Mouse (Mus musculus) liver, adult 2 months (tissue): ENCODE data around the gene Aldh1l2. TPM values are rescaled to one million over a fixed set of nuclear protein-coding genes. Genes with fewer than 3 reads are reported as not detected.
A peak's percentile ranks its signal among the peaks of the same experiment; 100 is the strongest.

ENCODE experiments used
- DNase-seq: peaks from one replicate; pipeline ENCODE4 v3.0.0-alpha.2; 2011; ENCODE audit warnings: low read depth, low spot score; ENCODE audit errors: extremely low read depth
- H3K27ac ChIP-seq: fragments of 200-500 bp; replicated peaks from 2 replicates; pipeline ENCODE4 v1.5.1; 2012; ENCODE audit warnings: low read depth, mild to moderate bottlenecking, control low read depth, inconsistent platforms, low read length; ENCODE audit not compliant: insufficient read depth
- H3K27me3 ChIP-seq: fragments of 200-500 bp; 2 replicates; pipeline ENCODE4 v1.6.1; 2012; ENCODE audit warnings: mild to moderate bottlenecking, moderate library complexity, low read length, inconsistent platforms; ENCODE audit not compliant: control insufficient read depth, insufficient read depth
- H3K36me3 ChIP-seq: fragments of 200-500 bp; 2 replicates; pipeline ENCODE4 v1.6.1; 2012; ENCODE audit warnings: low read length, inconsistent platforms; ENCODE audit not compliant: control insufficient read depth, insufficient read depth
- H3K4me1 ChIP-seq: fragments of 200-500 bp; 2 replicates; pipeline ENCODE4 v1.6.1; 2011; ENCODE audit warnings: low read length; ENCODE audit not compliant: control insufficient read depth, insufficient read depth
- H3K4me3 ChIP-seq: fragments of 200-500 bp; 2 replicates; pipeline ENCODE4 v1.5.1; 2011; ENCODE audit warnings: low read depth, mild to moderate bottlenecking, control low read depth, low read length, moderate library complexity; ENCODE audit not compliant: insufficient read depth
- H3K79me2 ChIP-seq: fragments of 200-500 bp; 2 replicates; pipeline ENCODE4 v1.6.1; 2012; ENCODE audit warnings: inconsistent platforms, mild to moderate bottlenecking, low read length, moderate library complexity; ENCODE audit not compliant: control insufficient read depth, insufficient read depth
- H3K9ac ChIP-seq: fragments of 200-500 bp; 2 replicates; pipeline ENCODE4 v1.6.1; 2012; ENCODE audit warnings: low read depth, mild to moderate bottlenecking, control low read depth, inconsistent platforms, low read length
- CTCF ChIP-seq: fragments of 200-500 bp; IDR thresholded peaks from 2 replicates; pipeline ENCODE4 v1.5.1; 2011; ENCODE audit warnings: low read depth, low read length, control low read depth
- POLR2A ChIP-seq: fragments of 200-500 bp; IDR thresholded peaks from 2 replicates; pipeline ENCODE4 v1.6.1; 2011; ENCODE audit warnings: low read length, control low read depth; ENCODE audit not compliant: insufficient read depth; ENCODE audit errors: extremely low read depth
- WGBS: fragments of 180-500 bp; shearing (Covaris S2); methylation state at CpG from one replicate; pipeline ENCODE4 v1.1.7; 2018; 5-methylcytosine and 5-hydroxymethylcytosine counted together
- polyA plus RNA-seq: library from polyadenylated mRNA; depleted of rRNA; stranded (reverse); fragments of >200 nt; gene quantifications from 2 replicates; pipeline ENCODE4 v1.2.3, GENCODE M21; 2012; rRNA removed
- total RNA-seq: library from RNA; depleted of rRNA; stranded (reverse); fragments of >200 nt; gene quantifications from 2 replicates; pipeline ENCODE4 v1.2.3, GENCODE M21; 2014; rRNA removed

Gene Aldh1l2
- total RNA-seq (0.09 and 1.5 TPM in 2 replicates), polyA plus RNA-seq (0.04 and 0.06 TPM in 2 replicates)

DNA sequence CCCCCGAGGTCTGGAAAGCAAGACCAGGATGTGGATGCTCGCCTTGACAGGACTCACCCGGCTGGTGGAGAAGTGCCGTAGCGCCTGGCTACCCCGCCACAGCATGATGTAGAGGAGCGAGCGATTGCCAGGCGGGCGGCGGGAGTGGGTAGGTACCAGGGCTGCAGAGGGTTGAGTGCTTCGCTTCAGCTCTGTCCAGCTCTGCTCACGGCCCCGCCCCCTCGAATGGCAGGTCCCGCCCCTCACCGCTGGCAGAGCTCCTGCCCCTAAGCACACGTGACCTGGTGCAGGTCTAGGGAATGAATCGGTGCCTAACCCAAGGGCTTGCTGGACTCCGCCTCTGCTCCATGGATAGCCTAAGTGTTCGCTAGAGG, at the start of gene Aldh1l2:
Gene Aldh1l2, minus strand, starts transcription at position 231 of the 374 bp plus-strand sequence.
- Histone ChIP-seq H3K4me1 (peaks cover 1% of the 10 kb centered on the region; the same call in 1 of the 2 replicates), H3K79me2 (no peaks in the 10 kb centered on the region), H3K27me3 (no peaks in the 10 kb centered on the region), H3K36me3 (no peaks in the 10 kb centered on the region), H3K4me3 (peak within 1 kb of the TSS; percentile 50; the same call in 1 of the 2 replicates), H3K9ac (no peak within 1 kb of the TSS), H3K27ac (no peak within 1 kb of the TSS)
- 1% methylated on average over 21 of the region's 21 CpGs for WGBS
- TF ChIP-seq CTCF = no peak
- DNase-seq = peak; percentile 71

DNA sequence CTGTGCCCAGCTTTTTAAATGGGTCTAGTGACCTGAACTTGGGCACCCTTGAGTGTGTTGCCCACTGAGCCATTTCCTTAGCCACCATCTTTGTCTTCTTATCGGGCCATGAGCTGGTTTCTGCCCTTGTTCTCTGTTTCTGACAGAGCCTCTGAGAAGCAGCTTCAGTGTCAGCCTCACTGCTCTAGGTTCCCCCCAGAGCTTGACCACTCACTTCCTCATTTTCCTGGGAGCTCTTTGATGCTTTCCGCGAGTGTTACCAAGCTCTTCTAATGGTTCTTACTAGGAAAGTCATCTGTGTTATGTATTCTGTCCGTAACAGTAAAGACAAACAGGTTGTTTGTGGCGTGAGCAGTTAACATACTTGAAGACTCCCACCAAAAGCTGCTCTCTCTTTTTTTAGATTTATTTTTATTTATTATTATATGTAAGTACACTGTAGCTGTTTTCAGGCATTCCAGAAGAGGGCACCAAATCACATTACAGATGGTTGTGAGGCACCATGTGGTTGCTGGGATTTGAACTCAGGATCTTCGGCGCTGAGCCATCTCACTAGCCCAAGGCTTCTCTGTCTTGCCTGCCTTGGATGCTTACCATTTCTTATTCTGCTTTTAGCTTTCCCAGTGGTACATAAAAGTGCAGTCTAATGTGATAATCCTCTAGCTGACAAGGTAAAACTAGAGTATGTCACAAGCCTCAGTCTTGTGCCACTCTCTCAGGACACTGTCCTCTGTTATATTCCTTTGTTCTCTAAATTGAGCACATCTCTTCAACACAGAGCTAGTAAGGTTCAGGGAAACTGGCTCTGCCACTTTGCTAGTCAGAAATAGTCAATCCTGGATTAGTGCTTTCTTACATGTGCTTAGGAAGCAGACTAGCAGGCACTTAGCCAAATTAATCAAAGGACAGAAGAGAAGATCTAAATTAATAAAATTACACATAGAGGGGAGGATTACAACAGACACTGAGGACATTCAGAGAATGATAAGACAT, 31.8 kb upstream of the Aldh1l2 start:
- H3K9ac ChIP-seq = no peak overlapping the region
- H3K27me3 ChIP-seq = no peaks in the 10 kb centered on the region
- WGBS = 95% methylated on average over 7 of the region's 7 CpGs
- H3K79me2 ChIP-seq = no peaks in the 10 kb centered on the region; the same call in 1 of the 2 replicates
- peaks cover 62% of the 10 kb centered on the region for H3K36me3 ChIP-seq
- H3K27ac ChIP-seq = no peak overlapping the region
- no peak overlapping the region for H3K4me3 ChIP-seq
- DNase-seq = no peak
- H3K4me1 ChIP-seq = no peaks in the 10 kb centered on the region
- TF ChIP-seq POLR2A = no peak
- TF ChIP-seq CTCF = no peak

DNA sequence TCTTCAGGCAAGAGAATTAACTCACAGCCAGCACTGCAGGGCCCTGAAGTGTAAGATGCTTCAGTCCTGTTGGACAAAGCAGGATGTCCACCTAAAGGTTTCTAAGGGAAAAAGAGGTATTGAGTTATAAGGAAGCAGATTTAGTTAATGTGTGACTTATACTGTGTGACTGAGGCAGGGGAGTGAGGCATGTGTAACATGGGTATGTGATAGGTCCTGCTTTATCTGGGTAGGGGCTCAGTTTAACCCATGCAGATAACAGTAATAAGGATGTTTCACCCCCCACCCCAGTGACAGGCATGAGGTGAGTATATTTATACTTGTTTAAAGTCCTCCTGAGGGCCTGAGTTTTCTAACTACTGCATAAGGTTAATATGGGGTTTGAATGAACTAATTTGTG, 29.1 kb upstream of the Aldh1l2 start:
- peaks cover 70% of the 10 kb centered on the region for H3K36me3 ChIP-seq

DNA sequence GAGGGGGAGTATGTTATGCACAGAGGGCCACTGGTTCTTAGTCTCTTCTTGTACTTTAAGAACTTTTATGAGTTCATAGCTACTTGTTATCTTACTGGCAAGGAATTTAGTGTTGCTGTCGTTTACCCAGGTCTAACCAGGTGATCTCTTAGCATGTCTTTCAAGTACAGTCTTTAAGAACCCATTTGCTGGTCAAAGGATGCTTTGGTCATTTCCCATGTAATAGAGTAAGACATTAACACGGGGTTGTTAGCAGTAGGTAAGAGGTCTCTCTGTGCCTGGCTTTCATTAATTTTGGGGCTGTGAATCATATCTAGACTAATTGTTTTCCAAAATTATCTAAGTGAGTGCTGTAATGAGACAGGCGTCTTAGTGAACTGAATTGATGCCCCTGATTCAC, 11.4 kb upstream of the Aldh1l2 start:
- no peak for TF ChIP-seq CTCF
- TF ChIP-seq POLR2A = no peak
- Histone ChIP-seq H3K9ac (no peak overlapping the region), H3K4me1 (peaks cover 2% of the 10 kb centered on the region; the same call in 1 of the 2 replicates), H3K79me2 (peaks cover 4% of the 10 kb centered on the region; the same call in 1 of the 2 replicates), H3K27me3 (no peaks in the 10 kb centered on the region), H3K4me3 (no peak overlapping the region), H3K27ac (no peak overlapping the region), H3K36me3 (peaks cover 18% of the 10 kb centered on the region)
- WGBS = 68% methylated on average over 3 of the region's 3 CpGs
- DNase-seq = no peak

More for the DNA sequence above, 29.1 kb upstream of the Aldh1l2 start:
- Histone ChIP-seq H3K9ac (no peak overlapping the region), H3K4me1 (no peaks in the 10 kb centered on the region), H3K79me2 (no peaks in the 10 kb centered on the region; the same call in 1 of the 2 replicates), H3K27me3 (no peaks in the 10 kb centered on the region), H3K4me3 (no peak overlapping the region), H3K27ac (0 out of 2 replicates have a peak overlapping the region, but pooled peaks have one; percentile 16)
- no peak for DNase-seq
- TF ChIP-seq POLR2A = no peak
- TF ChIP-seq CTCF = no peak

DNA sequence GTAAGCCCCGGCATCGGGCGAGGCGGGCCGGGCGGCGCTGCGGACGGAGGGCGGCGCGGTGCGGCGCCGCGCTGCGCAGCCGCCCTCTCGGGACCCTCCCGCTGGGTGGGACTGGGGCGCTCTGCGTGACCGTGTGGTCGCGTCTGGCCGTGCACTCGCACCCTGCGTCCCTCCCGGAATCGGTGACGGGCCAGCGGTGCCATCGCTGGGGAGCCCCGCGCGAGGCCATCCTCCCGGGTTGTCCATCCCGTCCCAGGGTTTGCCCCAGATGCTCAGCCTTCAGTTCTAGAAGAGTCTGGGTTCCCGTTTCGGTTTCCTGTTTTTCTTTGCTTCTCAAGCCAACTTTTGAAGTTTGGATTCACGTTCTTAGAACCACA, 10.2 kb upstream of the Aldh1l2 start:
- Histone ChIP-seq H3K79me2 (peaks cover 4% of the 10 kb centered on the region; the same call in 1 of the 2 replicates), H3K4me1 (peaks cover 2% of the 10 kb centered on the region; the same call in 1 of the 2 replicates), H3K9ac (peak overlapping the region; percentile 95), H3K27ac (peak overlapping the region; percentile 84), H3K36me3 (peaks cover 9% of the 10 kb centered on the region), H3K4me3 (peak overlapping the region; percentile 91), H3K27me3 (no peaks in the 10 kb centered on the region)
- DNase-seq = peak; percentile 57
- WGBS = under 1% methylated on average over 41 of the region's 41 CpGs
- 0 out of 2 replicates have a peak, but pooled peaks have one; percentile 4 for TF ChIP-seq CTCF
- no peak for TF ChIP-seq POLR2A
